Mouse (Mus musculus) cortical plate, adult 2 months (tissue): Measurements from ENCODE around the gene Pih1d1.

Source experiments
- CTCF ChIP-seq: fragments of 200-500 bp; IDR thresholded peaks from 2 replicates; pipeline ENCODE4 v1.5.1; 2011; ENCODE audit warnings: mild to moderate bottlenecking, control low read depth, low read length; ENCODE audit not compliant: insufficient read depth; ENCODE audit errors: extremely low read depth
- POLR2A ChIP-seq: fragments of 200-500 bp; IDR thresholded peaks from 2 replicates; pipeline ENCODE4 v1.6.1; 2011; ENCODE audit warnings: mild to moderate bottlenecking, low read length, control low read depth; ENCODE audit not compliant: insufficient read depth; ENCODE audit errors: extremely low read depth

DNA sequence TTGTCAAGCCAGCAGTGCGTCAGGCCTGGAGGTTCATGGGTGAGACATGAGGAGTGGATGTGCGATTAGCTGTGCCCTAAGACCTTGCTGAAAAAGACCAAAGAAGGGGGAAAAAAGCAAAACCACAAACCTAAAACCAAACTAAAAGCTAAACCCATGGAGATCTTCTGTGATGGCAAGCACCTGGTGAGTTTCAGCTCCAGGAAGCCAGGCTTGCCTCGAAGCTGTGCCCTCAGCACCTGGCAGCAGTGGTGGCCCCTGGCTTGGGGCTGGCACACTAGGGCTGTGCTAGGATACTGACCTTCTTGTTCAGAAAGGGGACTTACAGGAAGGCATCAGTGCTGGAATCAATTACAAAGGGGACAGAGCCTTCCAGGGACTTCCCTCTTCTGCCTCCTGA, 12.8 kb upstream of the Pih1d1 start:
- TF ChIP-seq CTCF (no peak), POLR2A (no peak)
